Mouse (Mus musculus): ENCODE measurements around the gene Mamstr. TPM values are rescaled to one million over a fixed set of nuclear protein-coding genes. Genes with fewer than 3 reads are reported as not detected.

Mamstr gene
- polyA plus RNA-seq, 1 experiment, result not detected

- Histone ChIP-seq H3K4me3 (ENCODE audit: insufficient read depth, low read depth, low read length) (no peak overlapping the region), H3K4me1 (ENCODE audit: control insufficient read depth, insufficient read depth, low read length) (peaks cover 7% of the 10 kb centered on the region), H3K27ac (ENCODE audit: insufficient read depth, low read depth, low read length) (no peak overlapping the region)
- no peak for TF ChIP-seq POLR2A (IDR thresholded peaks at IDR 0.05; ENCODE audit: insufficient read depth, low read depth, low read length)
- 93% methylated on average over 14 of the region's 14 CpGs for WGBS
Measured at GRCm38 (mm10) chr7:45678513-45678912, 38.7 kb downstream of the Mamstr start.

- peaks cover 7% of the 10 kb centered on the region for H3K4me1 ChIP-seq (ENCODE audit: control insufficient read depth, insufficient read depth, low read length)
- no peak overlapping the region for H3K4me3 ChIP-seq (ENCODE audit: insufficient read depth, low read depth, low read length)
- no peak for TF ChIP-seq POLR2A (IDR thresholded peaks at IDR 0.05; ENCODE audit: insufficient read depth, low read depth, low read length)
- no peak for TF ChIP-seq CTCF (IDR thresholded peaks at IDR 0.05; ENCODE audit: insufficient read depth, low read depth, low read length)
- WGBS, result 73% methylated on average over 14 of the region's 14 CpGs
- no peak overlapping the region for H3K27ac ChIP-seq (ENCODE audit: insufficient read depth, low read depth, low read length)
Measured at GRCm38 (mm10) chr7:45679966-45680621, 40.3 kb downstream of the Mamstr start.

GRCm38 (mm10) chr7:45681046-45681736 lies 41.4 kb downstream of the Mamstr start:
- Histone ChIP-seq H3K4me3 (ENCODE audit: insufficient read depth, low read depth, low read length) (no peak overlapping the region), H3K4me1 (ENCODE audit: control insufficient read depth, insufficient read depth, low read length) (peaks cover 7% of the 10 kb centered on the region), H3K27ac (ENCODE audit: insufficient read depth, low read depth, low read length) (no peak overlapping the region)
- TF ChIP-seq POLR2A (IDR thresholded peaks at IDR 0.05; ENCODE audit: insufficient read depth, low read depth, low read length) (no peak), CTCF (IDR thresholded peaks at IDR 0.05; ENCODE audit: insufficient read depth, low read depth, low read length) (no peak)
- WGBS, result 88% methylated on average over 8 of the region's 8 CpGs

DNA sequence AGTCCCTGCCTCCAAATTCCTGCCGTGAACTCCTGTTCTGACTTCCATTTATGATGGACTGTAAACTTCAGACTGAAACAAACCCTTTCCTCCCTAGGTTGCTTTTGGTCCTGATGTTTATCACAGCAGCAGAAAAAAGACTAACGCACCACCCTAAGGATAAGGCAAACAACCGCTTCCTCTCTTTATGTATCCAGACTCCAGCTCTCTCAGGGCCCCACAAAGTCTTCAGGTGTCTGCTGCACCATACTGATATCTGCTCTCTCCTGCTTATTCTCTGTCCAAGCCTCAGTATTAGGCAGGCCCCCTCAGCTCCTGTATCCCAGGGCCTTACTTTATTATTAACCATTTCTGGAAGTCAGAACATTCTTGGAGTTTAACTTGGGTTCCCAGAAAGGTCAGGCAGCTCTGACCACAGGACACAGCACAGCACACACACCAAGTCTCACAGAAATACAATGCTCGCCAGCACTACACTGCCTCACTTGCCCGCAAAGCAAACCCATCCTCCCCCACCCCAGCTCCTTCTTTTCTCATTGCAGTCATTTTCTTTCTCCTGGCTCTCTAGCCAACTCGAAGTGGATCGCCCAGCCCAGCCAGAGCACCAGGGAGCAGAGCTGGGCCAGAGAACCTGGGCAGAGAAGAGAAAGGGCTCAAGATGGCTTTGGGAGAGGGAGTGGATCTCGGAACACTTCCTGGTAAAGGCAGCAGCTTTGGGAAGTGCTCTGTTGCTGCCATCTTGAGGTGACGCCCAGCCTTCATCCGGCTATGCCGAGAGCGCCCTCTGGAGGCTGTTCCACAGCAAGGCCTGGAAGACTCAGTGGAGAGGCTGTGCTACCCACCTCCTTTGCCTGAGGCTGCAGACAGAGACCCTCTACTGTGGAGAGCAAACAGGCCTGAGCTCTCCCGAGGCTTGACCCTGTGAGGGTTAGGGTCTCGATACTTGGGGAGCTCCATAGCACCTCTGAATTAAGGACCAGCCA lies 42.7 kb downstream of the Mamstr start:
- H3K4me1 ChIP-seq (ENCODE audit: control insufficient read depth, insufficient read depth, low read length), result peaks cover 7% of the 10 kb centered on the region
- 29% methylated on average over 14 of the region's 14 CpGs for WGBS
- peak overlapping the region; percentile 38 for H3K4me3 ChIP-seq (ENCODE audit: insufficient read depth, low read depth, low read length)
- no peak for TF ChIP-seq POLR2A (IDR thresholded peaks at IDR 0.05; ENCODE audit: insufficient read depth, low read depth, low read length)
- peak; percentile 94 for TF ChIP-seq CTCF (IDR thresholded peaks at IDR 0.05; ENCODE audit: insufficient read depth, low read depth, low read length)
- peak overlapping the region; percentile 64; the same call in 1 of the 2 replicates for H3K27ac ChIP-seq (ENCODE audit: insufficient read depth, low read depth, low read length)

DNA sequence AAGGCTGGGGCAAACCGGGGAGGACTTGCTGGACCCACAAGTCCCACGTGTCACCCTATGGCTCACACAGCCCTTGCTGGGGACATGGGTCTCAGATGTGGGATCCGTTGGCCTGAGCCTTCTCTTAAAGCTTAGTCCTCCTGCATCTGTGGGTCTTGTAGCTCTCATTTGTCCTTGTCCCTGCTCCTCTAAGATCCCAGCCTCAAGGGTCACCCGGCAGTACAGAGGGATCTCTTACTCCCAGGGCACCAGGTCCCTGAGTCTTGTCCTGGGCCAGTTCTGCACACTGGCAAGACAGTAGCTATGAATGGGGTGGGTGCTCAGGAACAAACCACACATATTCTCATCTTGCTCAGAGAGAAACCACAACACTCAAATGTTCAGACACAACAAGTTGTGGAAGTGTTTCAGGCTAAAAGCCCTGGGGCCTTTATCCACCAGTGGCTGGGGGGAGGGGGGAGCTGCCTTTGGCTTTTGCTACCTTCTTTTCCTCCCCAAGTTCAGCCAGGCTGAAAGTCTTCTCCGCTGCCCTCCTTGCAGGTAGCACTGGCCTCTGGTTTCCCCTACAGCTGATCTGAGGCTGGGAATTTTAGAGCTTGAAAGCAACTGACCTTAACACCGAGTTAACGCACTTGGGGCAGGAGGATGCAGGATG lies 43.7 kb downstream of the Mamstr start, which contains the start of gene Ntn5:
Gene Ntn5 (plus strand): TSS at position 627 of the 655 bp plus-strand sequence.
- Histone ChIP-seq H3K4me1 (ENCODE audit: control insufficient read depth, insufficient read depth, low read length) (peaks cover 7% of the 10 kb centered on the region), H3K4me3 (ENCODE audit: insufficient read depth, low read depth, low read length) (no peak within 1 kb of the TSS), H3K27ac (ENCODE audit: insufficient read depth, low read depth, low read length) (no peak within 1 kb of the TSS)
- TF ChIP-seq CTCF (IDR thresholded peaks at IDR 0.05; ENCODE audit: insufficient read depth, low read depth, low read length) (no peak), POLR2A (IDR thresholded peaks at IDR 0.05; ENCODE audit: insufficient read depth, low read depth, low read length) (no peak)
- WGBS, result 82% methylated on average over 7 of the region's 7 CpGs

DNA sequence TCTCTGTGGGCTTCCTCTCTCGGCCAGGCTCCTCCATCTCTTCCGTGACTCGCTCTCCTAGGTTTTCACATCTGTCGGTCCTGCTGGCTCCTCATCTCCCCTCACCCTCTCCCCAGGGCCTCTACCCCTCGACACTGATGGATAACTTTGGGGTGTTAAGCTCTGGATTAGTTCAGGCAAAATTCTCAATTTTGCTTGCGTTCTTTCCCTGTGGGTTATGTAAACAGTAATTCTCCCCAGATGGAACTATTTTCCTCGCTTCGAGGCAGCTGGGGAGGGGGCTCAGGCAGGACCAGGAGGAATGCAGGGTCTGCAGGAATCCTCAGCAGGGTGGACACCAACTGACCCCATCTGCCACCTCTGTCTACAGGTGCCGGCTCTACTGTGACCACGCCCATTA lies 46.0 kb downstream of the Mamstr start:
- Histone ChIP-seq H3K4me3 (ENCODE audit: insufficient read depth, low read depth, low read length) (no peak overlapping the region), H3K4me1 (ENCODE audit: control insufficient read depth, insufficient read depth, low read length) (peaks cover 17% of the 10 kb centered on the region), H3K27ac (ENCODE audit: insufficient read depth, low read depth, low read length) (no peak overlapping the region)
- TF ChIP-seq CTCF (IDR thresholded peaks at IDR 0.05; ENCODE audit: insufficient read depth, low read depth, low read length), result no peak
- no peak for TF ChIP-seq POLR2A (IDR thresholded peaks at IDR 0.05; ENCODE audit: insufficient read depth, low read depth, low read length)
- 74% methylated on average over 10 of the region's 10 CpGs for WGBS

GRCm38 (mm10) chr7:45686841-45687240 lies 47.1 kb downstream of the Mamstr start:
- Histone ChIP-seq H3K27ac (ENCODE audit: insufficient read depth, low read depth, low read length) (no peak overlapping the region), H3K4me3 (ENCODE audit: insufficient read depth, low read depth, low read length) (no peak overlapping the region), H3K4me1 (ENCODE audit: control insufficient read depth, insufficient read depth, low read length) (peaks cover 20% of the 10 kb centered on the region)
- TF ChIP-seq CTCF (IDR thresholded peaks at IDR 0.05; ENCODE audit: insufficient read depth, low read depth, low read length) (no peak), POLR2A (IDR thresholded peaks at IDR 0.05; ENCODE audit: insufficient read depth, low read depth, low read length) (no peak)
- 83% methylated on average over 3 of the region's 3 CpGs for WGBS

- H3K4me3 ChIP-seq (ENCODE audit: insufficient read depth, low read depth, low read length), result no peak overlapping the region
- H3K4me1 ChIP-seq (ENCODE audit: control insufficient read depth, insufficient read depth, low read length), result peaks cover 13% of the 10 kb centered on the region
- no peak overlapping the region for H3K27ac ChIP-seq (ENCODE audit: insufficient read depth, low read depth, low read length)
- TF ChIP-seq CTCF (IDR thresholded peaks at IDR 0.05; ENCODE audit: insufficient read depth, low read depth, low read length), result no peak
- no peak for TF ChIP-seq POLR2A (IDR thresholded peaks at IDR 0.05; ENCODE audit: insufficient read depth, low read depth, low read length)
- 79% methylated on average over 6 of the region's 6 CpGs for WGBS
Measured at GRCm38 (mm10) chr7:45689099-45689498, 49.3 kb downstream of the Mamstr start.
